Mouse (Mus musculus): ENCODE results near the gene Ncl.
"Not testable (repeated sequence)": the region's sequence is repeated elsewhere in the genome, so short reads cannot be mapped to it uniquely, and the experiment has no call there.

The Ncl gene

DNA sequence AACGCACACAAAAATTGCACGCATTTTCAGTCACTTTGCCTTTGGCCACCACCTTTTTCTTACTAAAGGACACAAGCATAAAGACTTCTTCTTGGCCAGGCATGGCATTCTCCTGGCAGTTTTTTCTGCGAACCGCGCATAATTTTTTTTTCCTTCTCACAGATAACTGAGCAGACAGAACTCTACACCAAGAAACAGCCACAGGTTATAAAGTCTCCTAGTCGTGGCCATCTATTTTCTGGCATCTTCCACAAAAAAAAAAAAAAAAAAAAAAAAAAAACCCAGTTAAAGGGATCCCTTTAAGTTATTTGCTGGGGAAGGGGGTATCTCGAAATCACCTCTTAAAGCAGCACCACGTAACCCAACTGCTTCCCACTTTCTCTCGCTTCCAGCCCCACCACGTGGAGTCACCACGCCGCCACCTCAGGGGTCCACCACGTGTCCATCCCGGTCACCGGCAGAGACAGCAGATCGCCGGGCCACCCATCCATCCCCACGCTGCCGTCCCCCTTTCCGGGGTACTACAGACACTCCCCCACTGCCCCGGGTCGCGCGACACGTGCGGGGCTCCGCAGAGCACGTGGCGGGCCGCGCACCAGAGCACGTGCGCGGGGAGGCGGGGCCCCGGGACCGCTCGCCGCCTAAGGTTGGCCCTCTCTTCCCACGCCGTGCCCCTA, 833 bp downstream of the Ncl start:
- DNase-seq: no peak

DNA sequence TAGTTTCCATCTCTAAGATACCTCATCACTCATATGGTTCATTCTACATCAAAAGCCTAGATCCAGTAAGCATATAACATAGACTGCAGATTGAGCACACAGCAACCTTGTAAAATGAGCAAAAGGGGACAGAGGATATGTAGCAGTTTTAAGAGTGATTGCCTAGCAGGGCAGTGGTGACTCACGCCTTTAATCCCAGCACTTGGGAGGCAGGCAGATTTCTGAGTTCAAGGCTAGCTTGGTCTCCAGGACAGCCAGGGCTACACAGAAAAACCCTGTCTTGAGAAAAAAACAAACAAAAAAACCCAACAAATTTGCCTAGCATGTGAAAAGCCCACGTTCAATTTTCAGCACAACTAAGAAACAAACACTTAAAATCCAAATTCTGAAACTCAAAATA, 5.0 kb downstream of the Ncl start:
- no peak for DNase-seq

DNA sequence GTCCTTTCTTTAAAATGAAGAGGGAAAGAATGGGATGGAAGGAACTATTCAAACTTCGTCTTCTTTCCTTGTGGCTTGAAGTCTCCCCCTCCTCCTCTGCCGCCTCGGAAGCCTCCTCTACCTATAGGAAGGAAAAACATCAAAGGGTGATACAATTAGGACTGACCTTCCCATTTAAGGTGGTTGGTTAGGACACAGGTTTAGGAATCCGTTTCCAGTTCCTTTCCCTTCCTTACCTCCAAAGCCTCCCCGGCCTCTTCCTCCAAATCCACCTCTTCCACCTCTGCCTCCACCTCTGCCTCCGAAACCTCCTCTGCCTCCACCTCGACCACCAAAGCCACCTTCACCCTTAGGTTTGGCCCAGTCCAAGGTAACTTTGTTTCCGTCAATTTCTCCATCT, 8.6 kb downstream of the Ncl start:
- DNase-seq: no peak

DNA sequence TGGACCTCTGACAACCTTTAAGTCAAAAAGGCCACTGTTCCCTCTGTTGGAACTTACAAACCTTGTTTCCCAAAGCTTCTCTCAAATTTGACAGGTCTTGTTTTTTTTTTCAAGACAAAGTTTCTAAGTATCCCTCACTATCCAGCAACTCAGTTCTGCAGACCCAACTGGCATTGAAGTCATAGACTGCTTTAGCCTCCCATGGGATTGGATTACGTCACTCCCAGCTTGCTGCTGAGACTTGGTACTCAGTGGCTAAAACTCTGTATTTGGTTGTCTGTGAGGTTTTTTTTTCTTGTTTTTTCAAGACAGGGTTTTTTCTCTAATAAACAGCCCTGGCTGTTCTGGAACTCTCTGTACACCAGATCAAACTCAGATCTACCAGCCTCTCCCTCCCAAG, 9.5 kb downstream of the Ncl start:
- no peak for DNase-seq

DNA sequence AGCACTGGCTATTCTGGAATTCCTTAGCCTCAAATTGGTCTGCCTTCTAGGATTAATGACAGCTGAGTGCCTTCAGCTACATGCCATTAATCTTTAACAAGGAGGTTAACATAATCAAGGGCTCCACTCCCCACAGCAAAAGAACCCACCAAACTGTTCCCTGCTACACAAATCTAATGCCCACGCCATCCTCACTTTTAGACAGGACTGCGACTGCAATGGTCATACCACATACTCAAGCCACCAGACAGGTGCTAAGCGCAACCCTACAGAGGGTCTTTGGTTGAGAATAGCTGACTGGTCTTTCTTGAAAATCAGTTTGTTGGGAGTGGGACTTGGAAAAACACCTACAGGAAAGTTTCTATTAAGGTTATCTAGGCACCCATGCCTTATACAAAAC, 10.0 kb downstream of the Ncl start:
- DNase-seq: no peak

DNA sequence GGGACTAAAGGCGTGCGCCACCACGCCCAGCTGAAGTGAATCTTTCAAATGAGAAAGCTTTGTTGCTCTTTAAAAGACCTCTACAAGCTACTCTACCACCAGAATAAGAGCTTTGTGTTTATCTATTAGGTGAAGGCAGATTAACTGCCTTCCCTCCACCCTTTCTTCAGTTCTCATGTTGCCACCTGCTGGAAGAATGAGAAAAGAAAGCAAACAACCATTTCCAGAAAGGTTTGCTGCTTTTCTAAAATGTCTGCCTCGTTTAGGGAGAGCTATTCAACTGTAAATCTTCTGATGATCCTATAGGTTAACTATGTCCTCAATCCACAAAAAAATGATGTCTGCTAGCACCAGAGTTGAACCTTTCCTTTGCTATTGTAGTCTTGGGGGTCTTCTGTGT, 10.4 kb downstream of the Ncl start:
- DNase-seq: no peak

DNA sequence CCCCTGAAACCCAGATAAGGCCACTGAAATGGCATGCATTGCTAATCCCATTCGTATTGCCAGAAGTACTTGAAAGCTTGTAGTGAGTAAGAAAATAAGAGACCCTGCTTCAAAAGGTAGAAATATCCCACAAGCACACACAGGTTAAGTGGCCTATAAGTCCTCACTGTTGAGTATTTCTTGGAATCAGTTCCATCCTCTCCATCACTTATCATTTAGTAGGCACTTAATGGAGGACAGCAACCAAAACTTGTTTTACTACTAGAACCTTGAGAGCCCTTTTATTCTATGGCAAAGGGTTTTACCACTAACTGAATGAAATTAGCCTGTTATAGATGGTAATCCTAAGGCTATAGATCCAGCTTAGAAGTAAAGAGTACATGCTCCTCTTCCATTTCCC, 11.1 kb downstream of the Ncl start:
- no peak for DNase-seq

DNA sequence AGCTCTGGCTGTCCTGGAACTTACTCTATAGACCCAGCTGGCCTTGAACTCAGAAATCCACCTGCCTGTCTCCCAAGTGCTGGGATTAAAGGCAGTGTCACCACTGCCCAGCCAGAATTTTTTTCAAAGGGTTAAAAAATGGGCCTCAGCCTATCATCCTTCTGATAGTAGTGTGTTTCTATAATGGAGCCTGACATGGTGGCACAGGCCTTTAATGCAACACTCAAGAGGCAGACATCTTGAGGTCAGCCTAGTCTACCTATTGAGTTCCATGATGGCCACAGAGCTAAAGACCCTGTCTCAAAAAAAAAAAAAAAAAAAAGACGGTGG, 11.5 kb downstream of the Ncl start:
- DNase-seq: no peak

DNA sequence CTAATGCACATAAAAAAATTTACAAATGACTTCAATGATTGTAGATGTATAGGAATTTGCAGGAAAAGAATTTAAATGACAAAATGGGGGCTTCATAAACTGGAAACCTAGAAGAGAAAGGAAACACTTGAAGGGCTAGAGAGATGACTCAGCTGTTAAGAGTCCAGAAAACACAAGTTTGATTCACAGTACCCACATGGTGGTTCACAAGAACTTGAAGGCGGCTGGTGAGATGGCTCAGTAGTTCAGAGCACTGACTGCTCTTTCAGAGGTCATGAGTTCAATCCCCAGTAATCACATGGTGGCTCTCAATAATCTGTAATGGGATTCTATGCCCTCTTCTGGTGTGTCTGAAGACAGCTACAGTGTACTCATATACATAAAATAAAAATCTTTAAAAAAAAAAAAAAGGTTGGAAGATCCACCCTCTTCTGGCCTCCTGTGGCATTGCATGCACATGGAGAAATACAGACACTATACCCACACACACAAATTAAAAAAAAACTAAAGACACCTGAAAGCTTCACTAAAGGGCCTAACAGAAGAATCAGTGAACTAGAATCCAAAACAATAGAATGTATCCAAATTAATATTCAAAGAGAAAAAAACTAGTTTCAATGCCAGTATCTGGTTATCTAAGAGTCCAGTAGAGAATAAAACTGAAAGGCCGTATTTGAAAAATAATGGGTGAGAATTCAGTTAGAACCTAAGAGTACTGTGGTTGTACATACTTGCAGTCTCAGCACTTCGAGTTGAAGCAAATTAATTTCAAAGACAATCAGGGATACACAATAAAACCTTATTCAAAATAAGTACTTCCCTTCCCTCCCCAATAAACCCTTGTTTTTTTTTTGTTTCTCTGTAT, 12.1 kb downstream of the Ncl start:
- no peak for DNase-seq

DNA sequence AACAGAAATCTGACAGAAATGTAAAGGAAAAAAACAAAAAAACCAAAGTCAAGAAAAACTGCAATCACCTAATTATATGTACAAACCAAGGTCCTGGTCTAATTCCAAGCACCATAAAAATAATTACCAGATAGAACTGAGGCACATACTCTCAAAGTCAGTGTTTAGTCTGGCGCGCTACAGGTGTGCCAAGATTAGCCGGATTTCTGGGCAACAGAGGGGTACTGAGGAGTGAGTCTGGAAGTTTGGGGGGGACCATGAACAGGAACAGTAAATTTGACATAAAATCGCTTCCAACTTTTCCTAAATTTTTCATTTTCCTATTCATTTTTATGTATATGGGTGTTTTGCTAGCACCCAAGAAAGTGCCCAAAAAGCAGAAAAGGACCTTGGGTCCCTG, 13.2 kb downstream of the Ncl start:
- no peak for DNase-seq

DNA sequence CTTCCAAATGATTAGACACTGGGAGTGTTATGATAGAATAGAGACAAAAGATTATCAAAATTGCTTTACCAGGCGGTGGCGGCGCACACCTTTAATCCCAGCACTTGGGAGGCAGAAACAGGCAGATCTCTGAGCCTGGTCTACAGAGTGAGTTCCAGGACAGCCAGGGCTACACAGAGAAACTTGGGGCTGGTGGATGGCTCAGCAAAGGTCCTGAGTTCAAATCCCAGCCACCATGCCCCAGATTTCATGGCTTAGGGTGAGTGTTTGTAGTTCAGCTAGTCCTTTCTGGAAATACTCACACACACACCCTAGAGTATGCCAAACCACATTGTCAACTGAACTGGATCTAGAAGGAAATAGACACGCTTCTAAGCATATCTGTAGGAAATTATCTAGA, 14.1 kb downstream of the Ncl start:
- DNase-seq: no peak

DNA sequence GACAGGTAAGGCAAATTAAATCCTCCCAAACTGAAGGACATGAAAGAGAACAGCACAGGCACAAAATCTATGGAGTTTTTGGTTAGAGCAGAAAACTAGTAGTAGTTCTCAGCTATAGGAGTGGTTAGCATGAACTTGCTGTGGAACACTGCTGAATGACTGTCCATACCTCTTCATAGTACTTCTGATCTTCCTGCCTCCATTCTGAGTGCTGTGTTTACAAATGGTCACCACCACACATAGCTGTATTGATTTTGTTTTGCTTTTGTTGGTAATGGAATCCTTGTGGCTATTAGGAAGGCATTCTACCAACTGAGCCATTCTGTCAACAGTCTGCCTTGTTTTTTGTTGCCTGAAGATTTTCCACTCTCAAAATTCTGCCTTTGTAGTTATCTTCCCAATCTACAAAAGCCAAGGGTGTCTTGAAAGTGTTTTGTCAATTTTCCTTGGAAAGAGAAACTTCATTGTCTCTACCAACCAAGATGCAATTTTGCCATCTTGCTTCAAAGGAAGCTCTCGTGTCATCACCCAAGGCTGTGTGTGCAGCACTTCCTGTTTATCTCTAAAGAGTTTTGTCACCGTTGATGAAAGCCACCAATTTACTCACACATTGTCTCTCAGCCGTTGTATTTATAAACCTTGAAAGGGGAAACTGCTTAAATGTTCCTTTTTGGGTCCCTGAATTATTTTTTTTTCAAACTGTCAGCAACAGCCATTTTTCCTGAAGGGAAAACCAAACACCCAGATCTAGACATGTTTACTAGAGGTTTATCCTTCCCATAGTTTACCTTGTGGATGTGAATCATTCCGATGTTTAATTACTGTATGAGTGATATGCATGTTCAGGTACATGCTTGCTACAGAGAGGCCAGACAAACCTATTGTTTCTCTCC, 15.0 kb downstream of the Ncl start:
- no peak for DNase-seq

DNA sequence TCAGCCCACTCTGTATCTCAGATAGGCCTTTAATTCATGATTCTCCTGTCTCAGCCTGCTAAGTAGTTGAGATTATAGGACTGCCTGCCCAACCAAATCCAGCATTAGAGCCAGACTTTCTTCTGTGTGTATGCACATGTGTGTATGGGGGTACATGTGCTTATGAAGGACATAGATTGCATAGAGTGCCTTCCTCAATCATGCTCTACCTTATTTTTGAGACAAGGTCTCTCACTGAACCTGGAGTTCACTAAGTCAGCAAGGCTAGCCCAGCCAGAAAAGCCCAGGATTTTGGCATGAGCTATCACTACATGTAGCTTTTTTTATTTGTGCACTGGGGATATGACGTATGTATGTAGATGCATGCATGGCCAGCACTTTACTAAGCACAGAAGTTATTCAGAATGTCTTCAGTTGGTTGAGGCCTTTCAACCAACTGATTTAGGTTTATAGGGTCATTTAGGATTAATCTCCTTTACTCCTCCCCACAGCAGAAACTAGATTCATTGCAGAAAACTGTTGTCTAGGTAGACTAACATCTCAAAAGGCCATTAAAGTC, 16.0 kb downstream of the Ncl start:
- DNase-seq: no peak

DNA sequence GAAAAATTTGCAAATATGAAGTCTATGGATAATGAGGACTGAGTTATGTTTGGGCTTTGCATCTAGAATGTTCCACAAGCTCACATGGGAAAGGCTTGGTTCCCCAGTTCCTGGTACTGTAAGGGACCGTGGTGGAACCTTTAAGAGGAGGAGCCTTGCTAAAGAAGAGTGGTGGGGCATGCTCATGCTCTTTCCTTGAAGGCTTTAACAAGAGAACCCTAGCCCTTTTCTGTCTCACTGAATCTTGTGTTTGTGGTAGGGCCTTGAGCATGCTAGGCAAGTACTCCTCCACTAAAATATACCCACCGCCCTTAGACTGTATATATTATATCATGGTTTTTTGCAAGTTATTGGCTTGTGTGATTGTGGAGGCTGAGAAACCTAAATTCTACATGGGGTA, 16.8 kb downstream of the Ncl start:
- DNase-seq: no peak

DNA sequence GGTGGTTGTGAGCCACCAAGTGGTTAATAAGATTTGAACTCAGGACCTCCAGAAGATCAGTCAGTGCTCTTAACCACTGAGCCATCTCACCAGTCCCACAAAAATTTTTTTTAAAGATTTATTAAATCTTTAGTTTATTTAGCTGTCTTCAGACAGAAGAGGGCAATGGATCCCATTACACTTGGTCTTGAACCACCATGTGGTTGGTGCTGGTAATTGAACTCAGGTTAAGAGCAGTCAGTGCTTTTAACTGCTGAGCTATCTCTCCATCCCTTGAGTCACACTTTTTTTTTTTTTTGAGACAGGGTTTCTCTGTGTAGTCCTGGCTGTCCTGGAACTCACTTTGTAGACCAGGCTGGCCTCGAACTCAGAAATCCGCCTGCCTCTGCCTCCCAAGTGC, 18.1 kb downstream of the Ncl start:
- not testable (repeated sequence) for DNase-seq

DNA sequence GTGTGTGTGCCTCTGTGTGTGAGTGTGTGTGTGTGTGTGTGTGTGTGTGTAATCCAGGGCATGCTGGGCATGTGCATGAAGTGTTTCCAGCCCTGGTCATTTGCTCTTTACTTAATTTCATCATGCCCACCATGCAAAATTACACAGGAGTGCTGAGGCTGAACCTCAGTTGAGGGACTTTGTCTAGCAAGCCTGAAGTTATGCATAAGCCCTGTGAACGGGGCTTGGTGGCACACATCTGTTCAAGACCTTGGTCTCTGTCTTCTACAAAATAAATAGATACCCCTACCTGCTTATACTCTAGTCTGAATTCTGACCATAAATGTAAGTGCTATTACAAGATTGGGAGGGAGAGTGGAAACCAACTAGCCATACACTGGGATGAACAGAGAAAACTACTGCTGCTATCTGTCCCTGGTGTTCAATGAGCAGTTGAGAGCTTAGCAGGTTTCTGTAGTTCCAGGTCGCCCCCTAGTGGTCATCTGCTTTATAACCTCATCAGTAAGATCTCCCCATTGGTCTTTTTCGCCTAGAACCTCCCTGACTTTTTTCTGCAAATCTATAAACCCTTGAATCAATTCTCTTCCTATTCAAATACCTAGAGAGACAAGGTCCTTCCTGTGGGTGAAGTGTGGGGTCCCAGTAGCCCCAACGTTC, 19.9 kb downstream of the Ncl start:
- peak; percentile 79 to 90 for DNase-seq

DNA sequence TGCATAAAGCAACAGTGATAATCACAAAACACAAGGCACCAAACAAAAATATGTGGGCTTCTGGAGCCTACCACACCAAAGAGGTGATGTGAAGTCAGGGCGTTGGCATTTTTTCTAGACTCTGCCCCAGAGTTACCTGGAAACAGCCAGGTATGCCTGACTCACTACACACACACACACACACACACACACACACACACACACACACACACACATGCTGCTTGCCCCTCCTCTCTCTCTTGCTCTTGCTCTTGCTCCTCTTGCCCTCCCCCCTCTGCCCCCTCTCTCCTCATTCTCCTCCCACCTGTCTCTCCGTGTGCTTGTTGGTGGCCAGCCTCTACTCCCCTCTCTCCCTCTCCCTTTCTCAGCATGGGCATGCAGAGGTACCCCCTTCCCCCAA, 22.9 kb downstream of the Ncl start:
- no peak for DNase-seq

DNA sequence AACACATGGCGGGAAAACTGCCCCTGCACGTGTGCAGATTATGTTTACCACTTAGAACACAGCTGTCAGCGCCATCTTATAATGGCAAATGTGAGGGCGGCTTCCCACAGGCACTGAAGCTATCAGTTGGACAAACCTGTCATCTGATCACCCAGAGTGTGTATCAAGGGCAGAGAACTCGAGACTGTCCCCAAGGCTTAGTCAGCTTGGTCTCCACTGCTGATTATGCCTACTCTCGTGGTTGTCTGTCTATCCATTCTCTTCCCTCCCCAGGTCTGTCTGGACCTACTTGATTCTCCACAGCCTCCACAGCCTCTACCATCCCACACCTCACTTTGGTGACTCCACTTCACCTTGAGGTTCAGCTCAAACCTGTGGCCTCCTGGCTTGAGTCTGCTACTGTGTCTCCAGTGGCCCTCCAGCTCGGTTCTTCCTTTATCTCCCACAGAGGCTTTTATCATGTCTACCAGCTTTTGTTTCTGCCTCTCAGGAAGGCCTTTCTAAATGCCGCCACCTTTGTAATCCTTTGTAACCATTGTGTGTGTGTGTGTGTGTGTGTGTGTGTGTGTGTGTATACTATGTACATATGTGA, 38.3 kb downstream of the Ncl start:
- DNase-seq: no peak

DNA sequence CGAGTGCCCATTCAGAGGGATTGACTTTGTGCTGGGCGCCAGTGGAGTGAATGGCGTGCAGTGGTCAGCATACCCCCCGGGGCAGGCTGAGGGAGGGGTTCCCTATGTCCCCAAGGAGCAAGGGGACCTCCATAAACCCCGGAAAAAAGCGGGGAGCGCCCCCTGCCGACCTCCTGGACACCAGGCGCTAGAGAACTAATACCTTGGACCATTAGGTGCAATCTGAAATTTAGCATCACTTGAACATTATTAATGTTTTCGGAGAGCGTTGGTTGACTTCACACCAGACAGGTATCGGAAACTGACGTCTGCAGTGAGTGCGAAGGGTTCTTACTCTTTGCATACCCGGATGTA, 45.5 kb downstream of the Ncl start:
- DNase-seq: peak; percentile 19 to 31

DNA sequence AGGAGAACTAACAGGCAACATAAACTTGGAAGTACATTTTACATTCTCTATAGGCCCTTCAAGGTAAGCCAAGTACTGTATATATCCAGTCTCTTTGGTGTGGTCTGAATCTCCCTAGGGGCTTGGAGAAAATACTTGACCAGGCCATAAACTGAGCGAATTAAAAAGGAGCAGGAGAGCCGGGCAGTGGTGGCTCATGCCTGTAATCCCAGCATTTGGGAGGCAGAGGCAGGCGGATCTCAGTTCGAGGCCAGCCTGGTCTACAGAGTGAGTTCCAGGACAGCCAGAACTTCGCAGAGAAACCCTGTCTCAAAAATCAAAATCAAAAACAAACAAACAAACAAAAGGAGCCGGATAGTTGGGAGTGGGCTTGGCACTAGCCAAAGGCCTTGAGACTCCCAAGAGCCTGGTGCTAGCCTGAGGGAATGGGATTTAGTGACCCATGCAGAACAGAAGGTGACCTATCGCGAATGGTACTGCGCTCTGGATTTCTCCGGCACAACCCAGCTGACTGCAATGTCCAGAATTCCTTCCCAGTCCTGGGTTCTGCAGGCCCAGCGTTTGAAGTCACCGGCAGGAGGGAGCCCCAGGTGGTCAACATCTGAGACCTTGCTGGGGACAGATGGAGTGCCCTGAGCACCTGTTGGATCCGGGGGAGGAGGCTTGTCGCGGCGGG, 46.0 kb downstream of the Ncl start:
- no peak for DNase-seq

DNA sequence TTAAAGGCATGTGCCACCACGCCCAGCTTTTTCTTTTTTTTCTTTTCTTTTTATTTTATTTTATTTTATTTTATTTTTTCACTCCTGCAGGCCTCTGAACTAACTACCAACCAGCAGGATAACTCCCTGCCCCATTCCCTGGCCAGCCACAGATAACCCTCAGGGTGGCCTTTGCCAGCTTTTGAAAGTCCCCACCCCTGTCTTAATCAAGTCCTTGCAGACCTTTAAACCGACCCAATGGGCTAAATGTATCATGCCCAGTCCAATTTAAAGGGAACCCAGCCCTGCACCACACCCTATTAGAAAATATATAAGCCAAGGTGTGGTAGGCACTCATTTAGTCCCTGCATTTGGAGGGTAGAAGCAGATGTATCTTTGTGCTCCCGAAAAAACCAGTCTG, 46.9 kb downstream of the Ncl start:
- no peak for DNase-seq

DNA sequence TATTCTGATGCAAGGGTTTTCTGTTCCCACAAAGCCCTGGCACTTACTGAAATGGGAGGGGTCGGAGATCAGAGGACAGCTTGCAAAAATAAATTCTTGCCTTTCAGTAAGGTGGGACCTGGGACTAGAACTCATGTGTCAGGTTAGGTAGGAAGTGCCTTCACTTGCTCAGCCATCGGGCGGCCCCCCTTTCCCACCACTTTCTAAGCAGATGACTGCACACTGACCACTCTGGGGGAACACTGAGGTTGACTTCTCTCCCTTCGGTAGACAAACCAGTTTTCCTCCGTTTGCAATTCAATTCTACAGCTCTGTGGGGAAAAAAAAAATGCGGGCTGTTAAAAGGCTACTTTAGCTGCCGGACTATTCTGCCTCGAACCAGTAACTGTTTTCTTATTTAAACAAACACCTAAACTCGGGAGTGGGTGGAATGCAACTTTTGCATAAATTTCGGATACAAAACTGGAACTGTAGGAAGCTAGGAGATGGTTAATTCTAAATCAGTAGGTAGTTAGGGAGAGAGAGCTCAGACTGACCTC, 47.7 kb downstream of the Ncl start:
- DNase-seq: no peak
